Mouse (Mus musculus) spleen, adult 2 months (tissue): ENCODE measurements at regions not wholly inside any gene's neighbourhood (a gene's known extent, or its start where the extent isn't known, plus 50 kb on each side); places are given as distances from the start of the nearest gene placed in this dataset.

Experiments used
- CTCF ChIP-seq: fragments of 200-500 bp; IDR thresholded peaks from 2 replicates; pipeline ENCODE4 v1.5.1; 2011; ENCODE audit warnings: mild to moderate bottlenecking, inconsistent platforms; ENCODE audit not compliant: insufficient read depth, insufficient read length, insufficient replicate concordance; ENCODE audit errors: extremely low read depth
- POLR2A ChIP-seq: fragments of 200-500 bp; IDR thresholded peaks from 2 replicates; pipeline ENCODE4 v1.6.1; 2011; ENCODE audit warnings: low read depth, low read length, inconsistent platforms

DNA sequence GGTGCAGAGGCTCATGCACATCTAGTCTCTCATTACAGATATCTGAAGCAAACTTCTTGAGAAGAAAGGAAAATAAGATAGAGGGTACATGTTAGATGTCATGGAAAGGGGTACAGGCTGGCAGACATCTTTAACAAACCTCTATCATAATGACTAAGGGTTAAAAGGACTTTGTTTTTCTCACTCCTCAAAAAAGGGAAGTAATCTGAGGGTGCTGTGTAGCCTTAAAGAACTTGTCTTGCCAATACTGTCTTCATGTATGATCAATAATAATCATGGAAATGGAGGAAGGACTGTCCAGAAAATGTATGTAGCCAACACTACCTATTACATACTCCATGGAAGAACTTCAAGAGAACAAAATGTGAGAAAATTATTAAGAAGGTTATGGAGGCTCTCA, 400.0 kb upstream of the Mmadhc start:
- TF ChIP-seq CTCF, result no peak
- no peak for TF ChIP-seq POLR2A
